10 mouse cellular contexts compared by ENCODE assay signal in genomic region chr10:107746717-107747116, GRCm38 (mm10). TPM values are rescaled to one million over a fixed set of nuclear protein-coding genes. Genes with fewer than 3 reads are reported as not detected.
DNase-seq lines count a peak whose midpoint lies in the region; ATAC-seq lines count a peak whose summit lies in the region.
"Had no signal": no experiment of that assay in that cellular context is flagged by ENCODE, and none has a peak within 500 bp of the region (broad histone marks: within the 10 kb centered on the region; RNA-seq: fewer than 3 reads in every experiment).

No protein-coding gene starts in this region.

- H3K27me3 ChIP-seq in hindbrain, embryonic 11.5 days (ENCODE audit: control insufficient read depth, insufficient read depth, low read length) = no peaks in the 10 kb centered on the region
- H3K27me3 ChIP-seq in hindbrain, embryonic 10.5 days (ENCODE audit: insufficient read depth, poor library complexity, severe bottlenecking) = no peaks in the 10 kb centered on the region
- no peaks in the 10 kb centered on the region for H3K27me3 ChIP-seq in intestine, embryonic 16.5 days (replicated peaks; ENCODE audit: control insufficient read depth, insufficient read depth, low read length)
- H3K27me3 ChIP-seq: liver, embryonic 13.5 days had no signal

- no peak overlapping the region for H3K4me2 ChIP-seq in hindbrain, embryonic 11.5 days (replicated peaks; ENCODE audit: low read depth, low read length)
- peak overlapping the region; percentile 2; the same call in 1 of the 2 replicates for H3K4me2 ChIP-seq in intestine, embryonic 16.5 days (ENCODE audit: low read depth, low read length)
- H3K4me2 ChIP-seq: liver, embryonic 13.5 days had no signal

- H3K9ac ChIP-seq in hindbrain, embryonic 11.5 days (ENCODE audit: low read depth, low read length) = no peak overlapping the region
- no peak overlapping the region for H3K9ac ChIP-seq in intestine, embryonic 16.5 days (ENCODE audit: low read depth, low read length)
- H3K9ac ChIP-seq: liver, embryonic 13.5 days had no signal

- peak; percentile 6 for DNase-seq in hindbrain, embryonic 11.5 days (ENCODE audit: low spot score)
- DNase-seq in hindbrain, embryonic 10.5 days (ENCODE audit: low spot score) = no peak
- DNase-seq in retina, postnatal 1 day = peak; percentile 26
- no peak for DNase-seq in retina, embryonic 14.5 days (ENCODE audit: low spot score)
- no peak for DNase-seq in cerebellum, adult 11-12 months
- DNase-seq in adrenal gland, postnatal 4 days (ENCODE audit: low spot score in 2 of 2) = no peak
- DNase-seq: liver, embryonic 13.5 days; thymus, adult 2 months had no signal

- H3K4me3 ChIP-seq in hindbrain, embryonic 11.5 days (ENCODE audit: low read depth, low read length) = no peak overlapping the region
- no peak overlapping the region for H3K4me3 ChIP-seq in hindbrain, embryonic 10.5 days
- H3K4me3 ChIP-seq in intestine, embryonic 16.5 days (ENCODE audit: low read length) = no peak overlapping the region
- H3K4me3 ChIP-seq: liver, embryonic 13.5 days had no signal

- WGBS in hindbrain, embryonic 11.5 days = 27% methylated on average over 9 of the region's 9 CpGs
- 35% methylated on average over 9 of the region's 9 CpGs for WGBS in hindbrain, embryonic 10.5 days
- WGBS in intestine, embryonic 16.5 days = 11% methylated on average over 9 of the region's 9 CpGs

- peak; percentile 70 for ATAC-seq in hindbrain, embryonic 11.5 days (ENCODE audit: low FRiP score)
- ATAC-seq in intestine, embryonic 16.5 days = no peak; the same call in 1 of the 2 replicates
- ATAC-seq: inflammation-experienced regulatory T-cells, adult 6 months had no signal

- H3K36me3 ChIP-seq in hindbrain, embryonic 11.5 days (ENCODE audit: control insufficient read depth, insufficient read depth, low read length) = no peaks in the 10 kb centered on the region
- H3K36me3 ChIP-seq in hindbrain, embryonic 10.5 days = no peaks in the 10 kb centered on the region
- H3K36me3 ChIP-seq in intestine, embryonic 16.5 days (ENCODE audit: control insufficient read depth, insufficient read depth, low read length) = no peaks in the 10 kb centered on the region
- H3K36me3 ChIP-seq: liver, embryonic 13.5 days had no signal

- no peaks in the 10 kb centered on the region for H3K9me3 ChIP-seq in hindbrain, embryonic 11.5 days (ENCODE audit: control insufficient read depth, low read length)
- H3K9me3 ChIP-seq in hindbrain, embryonic 10.5 days = no peaks in the 10 kb centered on the region
- H3K9me3 ChIP-seq in intestine, embryonic 16.5 days (ENCODE audit: control insufficient read depth, low read length) = no peaks in the 10 kb centered on the region
- H3K9me3 ChIP-seq: liver, embryonic 13.5 days had no signal

- H3K27ac ChIP-seq in hindbrain, embryonic 11.5 days (ENCODE audit: low read depth, low read length) = no peak overlapping the region
- no peak overlapping the region for H3K27ac ChIP-seq in hindbrain, embryonic 10.5 days
- no peak overlapping the region for H3K27ac ChIP-seq in intestine, embryonic 16.5 days (ENCODE audit: low read length)
- H3K27ac ChIP-seq: liver, embryonic 13.5 days had no signal

- H3K4me1 ChIP-seq in hindbrain, embryonic 11.5 days (replicated peaks; ENCODE audit: control insufficient read depth, insufficient read depth, low read length) = no peaks in the 10 kb centered on the region
- H3K4me1 ChIP-seq in hindbrain, embryonic 10.5 days (replicated peaks) = peaks cover 6% of the 10 kb centered on the region
- H3K4me1 ChIP-seq in intestine, embryonic 16.5 days (ENCODE audit: control insufficient read depth, insufficient read depth, low read length) = no peaks in the 10 kb centered on the region
- H3K4me1 ChIP-seq: liver, embryonic 13.5 days had no signal

RNA-seq across cellular contexts. Expression of gene Ptprq, which starts 26.9 kb away (rescaled TPM):
- 0.03 and 0.13 TPM in 2 replicates for polyA plus RNA-seq in hindbrain, embryonic 11.5 days (2014; fragmentation: Nextera tagmentation; extraction: Ambion mirVana)
- 0.02 and 0.07 TPM in 2 replicates for polyA plus RNA-seq in hindbrain, embryonic 10.5 days (2016; fragmentation: Nextera tagmentation; extraction: Ambion mirVana)
- 0.02 TPM in 2 replicates for polyA plus RNA-seq in intestine, embryonic 16.5 days (2015; fragmentation: Nextera tagmentation; extraction: Ambion mirVana)
- total RNA-seq in adrenal gland, postnatal 4 days (2021) = under 1 TPM; 0.14 to 0.20 TPM
- polyA plus RNA-seq: inflammation-experienced regulatory T-cells, adult 6 months; liver, embryonic 13.5 days had no signal

Comparison
In these comparisons a context has a peak if more than half of its experiments do, and no peak if none do; other contexts are left out.
1. DNase-seq: peak in hindbrain, embryonic 11.5 days (single experiment) and retina, postnatal 1 day (single experiment); none in hindbrain, embryonic 10.5 days (single experiment), retina, embryonic 14.5 days (single experiment), cerebellum, adult 11-12 months (single experiment) and adrenal gland, postnatal 4 days (0 of 2).